Mouse (Mus musculus) monocyte, adult 5-6 weeks (primary cell): ENCODE measurements around the gene Gm42906. TPM values are rescaled to one million over a fixed set of nuclear protein-coding genes. Genes with fewer than 3 reads are reported as not detected.

Experiments used
- ATAC-seq: fragments of 153-309, 156-312 bp; replicated peaks from 2 replicates; pipeline ENCODE4 v1.8.0; 2017; ENCODE audit warnings: mild to moderate bottlenecking; ENCODE audit not compliant: low TSS enrichment, insufficient number of reproducible peaks, severe bottlenecking, poor library complexity, low FRiP score
- total RNA-seq: library from RNA; stranded (forward); fragments of 200-1000, 200-491, 200-594 nt; gene quantifications from 3 replicates; pipeline ENCODE4 v1.2.3, GENCODE M21; 2017

The Gm42906 gene
- total RNA-seq, 1 experiment from 2014 or later = not detected

- no peak for ATAC-seq
These were observed 319.6 kb downstream of the Gm42906 start for GRCm38 (mm10) chr5:151108291-151108897.

DNA sequence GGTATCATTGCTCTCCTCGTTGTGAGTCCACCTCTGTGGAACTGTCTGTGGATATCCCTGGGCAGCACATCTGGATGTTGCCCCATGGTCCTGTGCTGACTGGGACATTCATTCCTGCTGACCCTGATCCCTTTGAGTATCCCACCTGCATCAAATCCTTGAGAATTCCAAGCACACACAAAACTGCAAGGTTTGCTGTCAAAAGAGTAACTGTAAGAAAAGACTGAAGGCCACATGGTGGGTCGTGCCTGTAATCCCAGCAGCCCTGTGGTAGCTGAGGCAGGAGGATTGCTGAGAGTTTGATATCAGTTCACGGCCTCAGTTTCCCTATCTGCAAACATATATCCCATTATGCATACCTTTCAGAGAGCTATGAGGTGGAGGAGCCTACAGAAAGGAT, 321.1 kb downstream of the Gm42906 start:
- ATAC-seq = no peak

DNA sequence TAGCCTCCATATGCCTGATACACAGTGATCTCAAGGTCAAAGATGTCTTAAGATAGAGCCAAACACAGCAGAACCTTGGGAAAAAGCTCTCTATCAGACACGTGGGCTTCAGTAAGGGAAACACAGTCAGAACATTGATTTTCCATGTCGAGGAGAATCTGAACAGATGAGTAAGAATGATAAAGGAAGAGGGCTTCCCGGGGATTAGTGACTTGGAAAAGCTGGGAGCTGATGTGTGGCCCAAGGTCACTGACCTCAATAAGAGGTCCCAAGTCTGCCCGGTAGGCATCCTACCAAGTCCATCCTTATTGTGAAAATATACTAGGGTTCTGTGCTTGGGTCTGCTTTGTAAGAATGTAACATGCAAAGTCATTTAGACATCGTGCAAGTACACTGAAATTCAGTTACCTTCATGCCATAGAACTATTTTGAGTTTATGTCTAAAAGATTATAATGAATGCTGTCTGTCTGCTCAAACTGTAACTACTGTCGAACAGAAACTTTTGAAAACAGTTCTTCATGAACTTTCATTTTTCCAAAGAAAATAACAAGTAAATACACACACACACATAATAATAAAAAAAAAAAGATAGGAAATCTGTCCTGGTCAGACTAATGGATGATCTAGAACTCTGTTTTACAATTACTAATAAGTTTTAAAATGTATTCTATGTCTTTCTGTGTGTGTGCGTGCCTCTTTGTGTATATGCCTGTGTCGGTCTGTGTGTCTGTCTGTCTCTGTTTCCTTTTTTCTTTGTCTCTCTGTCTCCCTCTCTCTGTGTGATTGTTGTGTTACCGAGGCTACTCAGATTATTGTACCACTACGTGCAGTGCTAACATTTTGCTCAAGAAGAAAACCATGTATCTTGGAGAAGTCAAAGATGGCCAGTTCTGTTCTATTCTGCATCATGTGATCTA, 322.6 kb downstream of the Gm42906 start:
- ATAC-seq = no peak

DNA sequence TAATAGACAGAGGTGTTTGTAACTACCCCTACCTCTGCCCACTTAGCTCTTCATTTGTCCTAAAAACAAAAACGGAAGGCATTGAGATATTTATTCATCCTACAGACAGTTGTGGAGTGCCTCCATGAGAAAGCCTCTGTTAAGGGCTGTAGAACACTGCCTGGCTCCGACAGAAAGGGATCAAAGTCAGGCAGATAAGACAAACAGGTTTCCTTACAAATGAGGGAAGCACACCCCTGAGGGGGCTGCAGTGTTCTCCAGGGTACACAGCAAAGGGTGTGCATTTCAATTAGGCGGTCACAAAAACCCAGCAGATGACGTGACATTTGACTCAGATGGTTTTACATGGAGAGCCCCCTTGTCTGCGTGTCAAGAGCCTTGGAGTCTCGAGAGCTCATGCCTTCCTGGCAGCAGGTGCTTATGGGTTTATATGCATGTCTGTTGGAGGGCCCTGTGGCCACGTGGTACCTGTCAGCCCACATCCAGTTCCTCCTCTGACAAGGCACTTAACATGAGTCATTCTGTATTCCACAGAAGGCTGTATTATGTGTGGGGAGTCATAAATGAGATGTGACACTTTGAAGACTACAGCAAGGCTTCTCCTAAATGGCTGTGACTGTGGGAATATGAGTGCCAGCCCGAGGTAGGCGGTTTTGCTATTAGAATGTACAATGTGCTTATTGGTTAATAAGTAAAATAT, 323.5 kb downstream of the Gm42906 start:
- no peak for ATAC-seq

GRCm38 (mm10) chr5:151103284-151103683, 324.7 kb downstream of the Gm42906 start:
- no peak for ATAC-seq

DNA sequence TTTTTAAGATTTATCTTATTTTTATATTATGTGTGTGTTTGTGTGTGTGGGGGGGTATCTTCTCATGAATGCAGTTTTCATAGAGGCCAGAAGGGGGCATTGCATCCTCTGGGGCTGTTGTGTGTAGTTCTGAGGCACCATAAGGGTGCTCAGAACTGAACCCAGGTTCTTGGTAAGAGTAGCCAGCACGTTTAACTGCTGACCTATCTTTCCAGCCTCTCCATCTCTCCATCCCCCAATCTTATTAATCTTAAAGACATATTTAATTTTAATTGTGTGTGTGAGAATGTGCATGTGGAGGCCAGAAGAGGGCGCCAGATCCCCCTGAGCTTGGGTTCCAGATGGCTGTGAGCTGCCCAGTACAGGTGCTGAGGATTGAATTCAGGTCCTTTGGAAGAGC, 325.7 kb downstream of the Gm42906 start:
- ATAC-seq = no peak

DNA sequence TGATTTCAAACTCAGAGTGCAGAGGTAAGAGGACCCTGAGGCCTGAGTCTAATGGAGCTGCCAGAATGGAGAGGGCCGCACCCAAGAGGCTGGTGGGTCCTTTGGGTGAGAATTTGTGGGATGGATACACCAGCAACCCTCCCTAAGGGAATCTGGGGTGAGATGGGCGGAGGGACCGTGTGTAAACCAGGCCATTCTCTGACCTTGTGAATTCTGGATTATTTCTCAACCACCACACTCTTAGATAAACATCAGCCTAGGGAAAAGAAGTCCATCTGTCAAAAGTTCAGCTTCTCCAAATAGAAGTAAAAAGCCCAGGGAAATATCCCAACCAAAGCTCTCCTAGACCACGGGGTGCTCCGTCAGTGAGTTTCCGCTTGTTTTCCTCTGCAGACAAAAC, 332.0 kb downstream of the Gm42906 start:
- ATAC-seq = no peak

DNA sequence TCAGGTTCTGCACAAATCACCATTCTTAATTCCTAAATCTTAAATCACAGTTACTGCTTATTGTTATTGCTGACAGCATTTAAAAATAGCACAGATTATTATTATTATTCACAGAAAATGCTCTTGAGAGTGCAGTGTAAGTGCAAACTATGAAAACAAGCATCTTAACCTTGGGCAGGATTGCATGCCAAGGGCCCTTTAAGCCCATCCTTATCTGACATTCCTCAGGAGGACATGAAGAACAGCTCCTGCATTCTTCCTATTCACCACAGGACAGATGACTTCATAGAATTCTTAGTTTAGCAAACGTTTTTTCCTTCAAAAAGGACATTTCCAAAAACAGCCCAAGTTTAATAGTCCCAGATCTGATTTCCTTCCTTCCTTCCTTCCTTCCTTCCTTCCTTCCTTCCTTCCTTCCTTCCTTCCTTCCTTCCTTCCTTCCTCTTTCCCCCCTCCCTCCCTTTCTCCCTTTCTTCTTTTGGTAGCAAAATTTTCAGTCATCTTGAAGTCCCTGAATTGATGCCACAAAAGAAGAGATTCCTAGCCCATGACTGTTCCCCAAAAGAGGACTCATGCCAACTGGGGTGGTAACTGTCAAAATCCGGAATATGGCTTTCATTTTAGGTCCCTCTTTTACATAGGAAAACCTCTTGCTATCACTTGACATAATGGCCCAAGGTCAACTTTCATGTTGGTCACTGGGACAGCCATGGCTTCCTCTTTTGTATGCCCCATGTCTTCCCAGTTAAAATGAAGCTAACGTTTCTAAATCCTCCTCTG, 334.9 kb downstream of the Gm42906 start:
- ATAC-seq = no peak

- ATAC-seq = no peak
These were observed 337.0 kb downstream of the Gm42906 start for GRCm38 (mm10) chr5:151090996-151091395.

DNA sequence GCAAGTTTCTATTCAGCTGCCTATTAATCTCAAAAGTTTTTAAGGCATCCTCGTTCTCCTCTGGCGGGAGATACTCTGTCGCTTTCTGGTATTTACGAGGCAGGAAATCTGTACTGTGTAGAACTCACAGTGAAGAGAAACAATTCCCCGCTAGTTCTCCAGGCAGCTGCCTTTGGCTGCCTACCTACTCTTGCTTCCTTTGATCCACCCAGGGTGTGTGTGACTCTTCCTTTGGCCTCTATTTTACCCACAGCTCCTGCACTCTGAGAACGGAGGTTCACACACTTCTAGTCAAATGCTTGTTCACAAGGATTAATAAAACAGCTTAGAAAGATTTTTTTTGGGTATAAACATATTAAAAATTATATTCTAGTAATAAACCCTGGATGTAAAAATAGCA, 338.8 kb downstream of the Gm42906 start:
- ATAC-seq = no peak

GRCm38 (mm10) chr5:151086425-151087202, 341.3 kb downstream of the Gm42906 start:
- no peak for ATAC-seq

GRCm38 (mm10) chr5:151085749-151086148, 342.2 kb downstream of the Gm42906 start:
- ATAC-seq = no peak

GRCm38 (mm10) chr5:151080276-151080675, 347.7 kb downstream of the Gm42906 start:
- no peak for ATAC-seq

GRCm38 (mm10) chr5:151077953-151078352, 350.0 kb downstream of the Gm42906 start:
- no peak for ATAC-seq

DNA sequence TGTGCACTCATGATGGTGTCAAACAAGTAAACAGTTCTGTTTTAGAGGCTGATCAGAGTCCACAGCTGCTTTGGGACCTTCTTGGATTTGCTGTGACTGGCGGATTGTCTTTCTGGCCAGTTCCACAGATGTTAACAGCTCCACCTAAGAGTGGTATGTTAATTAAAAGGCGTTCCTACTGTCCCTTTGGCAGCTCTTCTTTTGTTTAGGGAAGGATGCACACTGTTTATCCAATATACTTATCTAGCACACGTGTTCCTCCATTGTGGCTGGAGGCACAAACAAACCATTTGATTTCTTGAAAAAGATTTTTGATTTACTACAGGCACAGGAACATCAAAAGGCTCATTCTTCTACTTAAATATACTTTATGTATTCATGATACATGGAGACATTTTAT, 351.0 kb downstream of the Gm42906 start:
- no peak for ATAC-seq

- ATAC-seq = no peak
These were observed 353.7 kb downstream of the Gm42906 start for GRCm38 (mm10) chr5:151074282-151074681.

- ATAC-seq = no peak
These were observed 356.5 kb downstream of the Gm42906 start for GRCm38 (mm10) chr5:151071430-151071829.

DNA sequence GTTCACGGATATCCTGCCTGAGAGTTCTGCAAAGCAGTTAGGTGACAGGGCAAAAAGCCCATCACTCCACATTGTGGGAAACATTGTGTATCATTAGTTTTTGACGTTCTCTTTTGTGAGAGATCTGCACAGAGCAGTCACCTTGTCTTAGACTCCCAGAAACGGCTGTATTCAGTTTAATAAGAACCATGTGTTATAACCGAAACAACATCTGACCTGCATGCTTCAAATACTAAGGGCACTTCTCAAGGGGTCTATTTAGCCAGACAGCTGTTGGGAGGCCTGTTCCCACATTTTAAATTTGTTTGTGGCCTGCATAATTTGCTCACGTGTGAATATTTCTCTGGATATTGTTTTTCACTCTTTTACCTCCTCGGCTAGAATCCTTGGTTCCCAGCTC, 357.1 kb downstream of the Gm42906 start:
- ATAC-seq = no peak
